Mouse (Mus musculus) Muller cell, postnatal 12 days (primary cell): ENCODE data around the gene Hpgd.

Experiments
- DNase-seq: peaks from one replicate; pipeline ENCODE4 v3.0.0-alpha.2; 2015; ENCODE audit errors: inconsistent ontology term

Gene Hpgd

GRCm38 (mm10) chr8:56323276-56323675 lies 28.9 kb downstream of the Hpgd start:
- no peak for DNase-seq

GRCm38 (mm10) chr8:56327709-56328108 lies 33.3 kb downstream of the Hpgd start:
- no peak for DNase-seq

- DNase-seq = no peak
Observed at GRCm38 (mm10) chr8:56328130-56328542, 33.8 kb downstream of the Hpgd start.

GRCm38 (mm10) chr8:56335390-56336000 lies 41.1 kb downstream of the Hpgd start:
- DNase-seq = no peak

GRCm38 (mm10) chr8:56336771-56337170 lies 42.4 kb downstream of the Hpgd start:
- no peak for DNase-seq

- no peak for DNase-seq
Observed at GRCm38 (mm10) chr8:56343505-56343904, 49.1 kb downstream of the Hpgd start.

- DNase-seq = no peak
Observed at GRCm38 (mm10) chr8:56343940-56344339, 49.6 kb downstream of the Hpgd start.

- peak; percentile 35 for DNase-seq
Observed at GRCm38 (mm10) chr8:56344359-56344758, 50.0 kb downstream of the Hpgd start.

GRCm38 (mm10) chr8:56345641-56346420 lies 51.4 kb downstream of the Hpgd start:
- DNase-seq = no peak

- DNase-seq = no peak
Observed at GRCm38 (mm10) chr8:56363180-56363579, 68.8 kb downstream of the Hpgd start.
